Mouse (Mus musculus) embryonic fibroblast, embryonic 13.5 days (primary cell): ENCODE measurements around the gene Arid3c.
"Not testable (repeated sequence)": the region's sequence is repeated elsewhere in the genome, so short reads cannot be mapped to it uniquely, and the experiment has no call there.

Source experiments
- CTCF ChIP-seq: IDR thresholded peaks from 2 replicates; pipeline ENCODE4 v1.5.1; 2011; ENCODE audit warnings: mild to moderate bottlenecking, control low read depth, low read length, moderate library complexity, borderline replicate concordance; ENCODE audit not compliant: insufficient read depth
- POLR2A ChIP-seq: IDR thresholded peaks from 2 replicates; pipeline ENCODE4 v1.6.1; 2011; ENCODE audit warnings: low read depth, mild to moderate bottlenecking, control low read depth, low read length, moderate library complexity

GRCm38 (mm10) chr4:41688562-41688961, 42.4 kb downstream of the Arid3c start:
- TF ChIP-seq CTCF, POLR2A: not testable (repeated sequence)
